Mouse (Mus musculus): ENCODE data around the gene Gm10282.

DNA sequence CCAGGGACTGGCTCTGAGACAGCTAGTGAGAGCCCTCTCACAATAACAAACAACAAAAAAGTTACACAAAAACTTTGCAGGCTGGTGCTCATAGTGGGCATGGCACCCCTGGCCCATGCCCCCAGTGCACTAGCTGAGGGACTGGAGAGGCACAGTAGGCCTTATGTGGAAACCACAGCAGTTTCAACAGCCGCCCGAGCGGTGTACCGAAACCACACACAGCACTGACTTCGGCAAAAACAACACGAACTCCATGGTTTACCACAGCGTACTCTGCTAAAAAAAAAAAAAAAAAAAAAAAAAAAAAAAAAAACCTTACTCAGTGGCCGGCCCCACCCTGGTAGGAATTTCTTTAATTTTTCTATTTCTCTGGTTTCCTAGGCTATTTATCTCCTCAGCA, 45.7 kb upstream of the Gm10282 start:
- TF ChIP-seq CTCF (IDR thresholded peaks at IDR 0.05; ENCODE audit: low read depth) (no peak), EP300 (optimal IDR thresholded peaks at IDR 0.05) (no peak)

All from stomach, postnatal 0 days (tissue).